Mouse (Mus musculus): ENCODE measurements around the gene Hist1h2ab. TPM values are rescaled to one million over a fixed set of nuclear protein-coding genes. Genes with fewer than 3 reads are reported as not detected.
"Not testable (repeated sequence)": the region's sequence is repeated elsewhere in the genome, so short reads cannot be mapped to it uniquely, and the experiment has no call there.

The Hist1h2ab gene
- polyA plus RNA-seq, 1 experiment from 2014 or later = 3.5 TPM

DNA sequence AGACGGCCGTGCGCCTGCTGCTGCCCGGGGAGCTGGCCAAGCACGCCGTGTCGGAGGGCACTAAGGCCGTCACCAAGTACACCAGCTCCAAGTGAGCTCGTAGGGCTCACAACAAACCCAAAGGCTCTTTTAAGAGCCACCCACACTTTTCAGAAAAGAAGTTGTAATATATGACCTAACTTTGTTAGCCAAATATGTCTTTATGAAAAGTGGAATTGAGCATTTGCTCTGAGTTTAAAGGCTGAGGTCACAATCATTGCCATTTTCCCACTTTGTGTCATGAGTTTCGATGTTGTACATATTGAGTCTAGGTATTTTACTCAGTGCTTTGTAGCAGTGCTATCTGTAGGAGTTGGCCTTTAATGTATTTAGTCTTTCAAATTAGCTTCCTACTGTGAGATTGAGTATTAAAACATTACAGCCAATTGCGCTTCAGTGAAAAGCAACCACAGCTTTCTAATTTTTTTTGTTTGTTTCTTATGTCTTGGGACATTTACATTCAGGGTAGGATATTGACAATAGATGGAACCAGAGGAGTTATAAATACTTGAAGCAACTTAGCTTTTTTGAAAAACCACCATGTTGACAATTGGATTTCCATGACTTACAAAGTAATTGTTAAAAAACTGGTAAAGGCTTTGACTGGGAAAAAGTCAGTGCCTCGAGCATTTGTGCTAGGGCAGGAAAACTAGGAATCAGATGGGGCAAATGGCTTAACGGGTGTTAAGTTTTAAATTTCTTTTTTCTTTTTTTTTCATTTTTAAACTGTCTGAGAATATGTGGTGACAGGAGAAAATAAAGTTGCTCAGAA lies 3.6 kb upstream of the Hist1h2ab start:
- peak overlapping the region; percentile 70 for H3K4me2 ChIP-seq (ENCODE audit: low read depth, low read length)
- no peaks in the 10 kb centered on the region for H3K27me3 ChIP-seq (ENCODE audit: control insufficient read depth, insufficient read depth, low read length)
- no peaks in the 10 kb centered on the region for H3K36me3 ChIP-seq (ENCODE audit: control insufficient read depth, insufficient read depth, low read length)
- H3K27ac ChIP-seq (ENCODE audit: low read depth, low read length) = peak overlapping the region; percentile 91; the same call in 1 of the 2 replicates
- 2% methylated on average over 11 of the region's 13 CpGs for WGBS
- peak overlapping the region; percentile 31 for H3K4me3 ChIP-seq (ENCODE audit: low read depth, low read length)
- peak; percentile 3; the same call in 1 of the 2 replicates for ATAC-seq (ENCODE audit: low read depth)
- H3K9me3 ChIP-seq (ENCODE audit: control insufficient read depth, low read length) = no peaks in the 10 kb centered on the region
- H3K4me1 ChIP-seq (ENCODE audit: control insufficient read depth, insufficient read depth, low read length) = peaks cover 15% of the 10 kb centered on the region
- 0 out of 2 replicates have a peak overlapping the region, but pooled peaks have one; percentile 35 for H3K9ac ChIP-seq (replicated peaks; ENCODE audit: low read depth, low read length)

DNA sequence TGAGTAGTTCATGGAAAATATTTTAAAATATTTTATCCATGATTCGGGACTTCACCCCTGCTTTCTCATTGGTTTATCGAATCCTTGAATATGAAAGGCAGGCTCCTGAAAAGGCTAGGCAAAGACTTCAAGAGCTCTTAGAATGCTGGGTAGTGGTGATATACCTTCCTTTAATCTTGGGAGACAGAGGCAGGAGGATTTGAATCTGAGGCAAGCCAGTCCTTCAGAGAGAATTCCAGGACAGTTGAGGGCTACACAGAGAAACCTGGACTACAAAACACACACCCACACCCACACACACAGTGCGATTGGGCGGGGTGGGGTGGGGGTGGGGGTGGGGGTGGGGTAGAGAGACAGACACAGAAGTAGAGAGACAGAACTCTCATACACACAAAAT lies 3.0 kb upstream of the Hist1h2ab start:
- Histone ChIP-seq H3K4me2 (ENCODE audit: low read depth, low read length) (no peak overlapping the region), H3K27ac (ENCODE audit: low read depth, low read length) (no peak overlapping the region), H3K4me3 (ENCODE audit: low read depth, low read length) (no peak overlapping the region), H3K9me3 (ENCODE audit: control insufficient read depth, low read length) (no peaks in the 10 kb centered on the region), H3K4me1 (ENCODE audit: control insufficient read depth, insufficient read depth, low read length) (peaks cover 15% of the 10 kb centered on the region), H3K9ac (replicated peaks; ENCODE audit: low read depth, low read length) (no peak overlapping the region), H3K36me3 (ENCODE audit: control insufficient read depth, insufficient read depth, low read length) (no peaks in the 10 kb centered on the region), H3K27me3 (ENCODE audit: control insufficient read depth, insufficient read depth, low read length) (no peaks in the 10 kb centered on the region)
- no peak for ATAC-seq (ENCODE audit: low read depth)
- 4% methylated on average over 4 of the region's 4 CpGs for WGBS

DNA sequence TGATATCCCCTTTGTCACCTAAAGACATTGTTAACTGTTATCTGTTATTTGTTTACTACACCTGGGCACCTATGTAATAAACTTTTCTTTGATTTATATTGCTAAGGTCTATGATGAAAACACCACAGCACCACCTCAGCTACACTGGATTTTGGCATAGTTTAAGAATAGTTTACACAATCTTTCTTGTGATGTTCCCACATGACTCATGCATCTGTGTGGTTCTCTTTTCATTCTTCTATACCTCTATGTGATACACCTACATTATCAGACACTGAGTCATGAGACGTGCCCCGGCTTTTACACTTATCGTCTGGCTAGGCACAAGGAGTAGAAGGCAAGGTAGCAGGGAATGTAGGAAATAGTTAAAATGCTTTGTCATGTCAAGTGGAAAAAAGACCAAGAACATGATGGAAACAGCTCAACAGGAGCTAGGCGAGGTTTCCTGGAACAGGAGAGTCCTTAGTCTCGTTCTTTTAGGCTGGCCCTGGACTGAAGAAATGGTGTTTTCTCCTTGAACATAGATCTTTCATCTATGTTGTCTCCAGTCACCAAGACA lies 1.3 kb upstream of the Hist1h2ab start:
- no peak overlapping the region for H3K4me3 ChIP-seq (ENCODE audit: low read depth, low read length)
- no peaks in the 10 kb centered on the region for H3K36me3 ChIP-seq (ENCODE audit: control insufficient read depth, insufficient read depth, low read length)
- no peak for ATAC-seq (ENCODE audit: low read depth)
- H3K4me2 ChIP-seq (ENCODE audit: low read depth, low read length) = no peak overlapping the region
- H3K27me3 ChIP-seq (ENCODE audit: control insufficient read depth, insufficient read depth, low read length) = no peaks in the 10 kb centered on the region
- H3K27ac ChIP-seq (ENCODE audit: low read depth, low read length) = no peak overlapping the region
- peaks cover 15% of the 10 kb centered on the region for H3K4me1 ChIP-seq (ENCODE audit: control insufficient read depth, insufficient read depth, low read length)
- no peak overlapping the region for H3K9ac ChIP-seq (replicated peaks; ENCODE audit: low read depth, low read length)
- WGBS = 93% methylated on average over 5 of the region's 5 CpGs
- no peaks in the 10 kb centered on the region for H3K9me3 ChIP-seq (ENCODE audit: control insufficient read depth, low read length)

DNA sequence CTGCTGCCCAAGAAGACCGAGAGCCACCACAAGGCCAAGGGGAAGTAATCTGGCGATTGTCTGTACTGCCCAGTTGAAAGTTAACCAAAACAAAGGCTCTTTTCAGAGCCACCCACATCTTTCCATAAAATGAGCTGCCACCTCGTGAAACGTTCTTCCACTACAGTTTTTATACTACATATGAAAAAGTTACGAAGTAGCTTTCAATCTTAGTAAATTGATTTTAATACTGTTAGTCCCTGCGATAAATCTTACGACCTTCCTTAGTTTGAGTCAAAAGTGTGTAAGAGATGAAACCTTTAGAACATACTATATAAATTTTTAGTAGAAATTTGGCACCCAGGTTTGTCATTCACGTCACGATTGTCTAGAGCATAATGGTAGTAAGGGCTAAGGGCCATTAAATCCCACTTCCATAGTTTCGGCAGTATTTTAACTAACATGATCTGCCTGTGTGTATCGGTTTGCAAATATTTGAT lies 591 bp downstream of the Hist1h2ab start:
- Histone ChIP-seq H3K36me3 (ENCODE audit: control insufficient read depth, insufficient read depth, low read length) (no peaks in the 10 kb centered on the region), H3K9me3 (ENCODE audit: control insufficient read depth, low read length) (no peaks in the 10 kb centered on the region), H3K4me2 (ENCODE audit: low read depth, low read length) (peak overlapping the region; percentile 56), H3K27me3 (ENCODE audit: control insufficient read depth, insufficient read depth, low read length) (no peaks in the 10 kb centered on the region), H3K9ac (replicated peaks; ENCODE audit: low read depth, low read length) (no peak overlapping the region), H3K4me1 (ENCODE audit: control insufficient read depth, insufficient read depth, low read length) (peaks cover 13% of the 10 kb centered on the region), H3K4me3 (ENCODE audit: low read depth, low read length) (peak overlapping the region; percentile 35), H3K27ac (ENCODE audit: low read depth, low read length) (peak overlapping the region; percentile 86; the same call in 1 of the 2 replicates)
- 2% methylated on average over 11 of the region's 11 CpGs for WGBS
- no peak; the same call in 1 of the 2 replicates for ATAC-seq (ENCODE audit: low read depth)

DNA sequence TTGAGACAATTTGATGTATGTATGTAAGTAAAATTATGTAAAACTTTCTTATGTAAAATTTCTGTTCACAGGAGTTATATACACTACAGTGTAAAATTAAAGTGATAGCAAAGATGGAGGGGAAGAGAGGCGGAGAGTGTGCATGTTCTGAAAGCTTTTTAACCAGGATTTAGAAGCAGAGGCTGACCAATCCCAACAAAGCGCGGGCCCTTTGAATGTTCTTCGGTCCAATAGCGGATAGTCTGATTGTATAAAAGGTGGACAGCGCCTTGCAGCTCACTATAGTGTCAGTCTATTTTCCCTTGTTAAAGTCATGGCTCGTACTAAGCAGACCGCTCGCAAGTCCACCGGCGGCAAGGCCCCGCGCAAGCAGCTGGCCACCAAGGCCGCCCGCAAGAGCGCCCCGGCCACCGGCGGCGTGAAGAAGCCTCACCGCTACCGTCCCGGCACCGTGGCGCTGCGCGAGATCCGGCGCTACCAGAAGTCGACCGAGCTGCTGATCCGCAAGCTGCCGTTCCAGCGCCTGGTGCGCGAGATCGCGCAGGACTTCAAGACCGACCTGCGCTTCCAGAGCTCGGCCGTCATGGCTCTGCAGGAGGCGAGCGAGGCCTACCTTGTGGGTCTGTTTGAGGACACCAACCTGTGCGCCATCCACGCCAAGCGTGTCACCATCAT lies 1.3 kb downstream of the Hist1h2ab start, which contains the start of gene Hist1h3b:
Hist1h3b (plus strand) TSS at position 201 of the 675 bp plus-strand sequence.
- H3K27ac ChIP-seq (ENCODE audit: low read depth, low read length) = peak within 1 kb of the TSS; percentile 86
- WGBS = under 1% methylated on average over 16 of the region's 47 CpGs
- not testable (repeated sequence) for H3K27me3 ChIP-seq (ENCODE audit: control insufficient read depth, insufficient read depth, low read length); H3K9me3 ChIP-seq (ENCODE audit: control insufficient read depth, low read length); H3K36me3 ChIP-seq (ENCODE audit: control insufficient read depth, insufficient read depth, low read length)
- peak; percentile 74 for ATAC-seq (ENCODE audit: low read depth)
- peak within 1 kb of the TSS; percentile 35 for H3K4me3 ChIP-seq (ENCODE audit: low read depth, low read length)
- peak within 1 kb of the TSS; percentile 56 for H3K4me2 ChIP-seq (ENCODE audit: low read depth, low read length)
- 0 out of 2 replicates have a peak within 1 kb of the TSS, but pooled peaks have one; percentile 37 for H3K9ac ChIP-seq (replicated peaks; ENCODE audit: low read depth, low read length)
- peaks cover 11% of the 10 kb centered on the region for H3K4me1 ChIP-seq (ENCODE audit: control insufficient read depth, insufficient read depth, low read length)

DNA sequence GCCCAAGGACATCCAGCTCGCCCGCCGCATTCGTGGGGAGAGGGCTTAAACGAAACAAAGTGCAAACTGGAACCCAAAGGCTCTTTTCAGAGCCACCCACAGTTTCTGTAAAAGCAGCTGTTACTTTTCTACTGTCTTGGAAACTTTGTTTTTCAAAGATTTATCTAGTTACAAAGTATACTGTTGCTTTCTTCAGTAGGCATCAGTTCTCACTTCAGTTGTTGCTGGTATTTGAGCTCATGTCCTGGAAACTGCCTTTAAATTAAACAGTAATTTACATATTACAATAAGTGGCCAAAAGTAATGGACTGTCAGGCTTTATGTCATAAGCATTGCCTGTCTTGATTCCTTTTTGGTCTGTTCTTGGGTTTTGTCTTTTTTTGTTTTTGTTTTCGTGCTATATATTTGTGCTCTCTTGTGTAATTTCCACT lies 1.8 kb downstream of the Hist1h2ab start:
- no peak overlapping the region for H3K9ac ChIP-seq (replicated peaks; ENCODE audit: low read depth, low read length)
- no peak overlapping the region for H3K27ac ChIP-seq (ENCODE audit: low read depth, low read length)
- WGBS = 6% methylated on average over 6 of the region's 6 CpGs
- no peaks in the 10 kb centered on the region for H3K36me3 ChIP-seq (ENCODE audit: control insufficient read depth, insufficient read depth, low read length)
- ATAC-seq (ENCODE audit: low read depth) = no peak
- H3K4me3 ChIP-seq (ENCODE audit: low read depth, low read length) = no peak overlapping the region
- H3K4me2 ChIP-seq (ENCODE audit: low read depth, low read length) = peak overlapping the region; percentile 29; the same call in 1 of the 2 replicates
- no peaks in the 10 kb centered on the region for H3K9me3 ChIP-seq (ENCODE audit: control insufficient read depth, low read length)
- H3K4me1 ChIP-seq (ENCODE audit: control insufficient read depth, insufficient read depth, low read length) = peaks cover 8% of the 10 kb centered on the region; the same call in 1 of the 2 replicates
- no peaks in the 10 kb centered on the region for H3K27me3 ChIP-seq (ENCODE audit: control insufficient read depth, insufficient read depth, low read length)

DNA sequence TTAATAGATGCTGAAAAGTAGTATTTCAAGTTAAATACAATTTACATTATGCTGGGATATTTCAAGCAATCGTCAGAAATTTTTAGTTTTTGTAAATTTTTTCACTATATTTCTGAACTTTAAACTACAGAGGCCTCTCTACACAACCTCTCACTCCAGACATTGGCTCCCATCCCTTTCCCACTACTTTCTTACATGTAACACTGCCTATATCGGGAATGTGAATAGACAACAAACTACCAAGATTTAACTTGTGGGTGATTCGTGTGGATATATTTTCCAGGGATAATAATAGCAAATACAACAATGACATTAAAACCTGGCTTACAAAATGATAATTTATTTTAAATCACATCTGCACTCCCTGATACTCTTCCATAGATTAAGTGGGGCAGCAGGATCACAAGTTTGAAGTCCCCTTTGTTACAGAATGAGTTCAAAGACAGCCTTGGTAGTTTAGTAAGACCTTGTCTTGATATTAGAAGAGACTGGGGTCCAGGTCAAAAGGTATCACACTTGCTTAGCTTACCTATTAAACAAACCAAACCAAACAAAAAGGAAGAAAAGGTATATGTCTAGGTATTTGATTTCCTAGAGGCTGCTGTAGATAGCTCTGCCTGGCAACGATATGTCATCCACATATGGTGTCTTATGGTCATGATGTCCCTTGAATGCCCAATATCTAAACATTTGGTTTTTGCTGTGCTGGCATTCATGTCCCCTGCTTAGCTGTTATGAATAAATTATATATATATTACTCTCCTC lies 2.6 kb downstream of the Hist1h2ab start:
- H3K9me3 ChIP-seq (ENCODE audit: control insufficient read depth, low read length) = no peaks in the 10 kb centered on the region
- H3K4me2 ChIP-seq (ENCODE audit: low read depth, low read length) = no peak overlapping the region
- WGBS = 58% methylated on average over 4 of the region's 4 CpGs
- H3K4me3 ChIP-seq (ENCODE audit: low read depth, low read length) = no peak overlapping the region
- peaks cover 4% of the 10 kb centered on the region; the same call in 1 of the 2 replicates for H3K4me1 ChIP-seq (ENCODE audit: control insufficient read depth, insufficient read depth, low read length)
- no peaks in the 10 kb centered on the region for H3K27me3 ChIP-seq (ENCODE audit: control insufficient read depth, insufficient read depth, low read length)
- no peak overlapping the region for H3K9ac ChIP-seq (replicated peaks; ENCODE audit: low read depth, low read length)
- H3K27ac ChIP-seq (ENCODE audit: low read depth, low read length) = no peak overlapping the region
- no peaks in the 10 kb centered on the region for H3K36me3 ChIP-seq (ENCODE audit: control insufficient read depth, insufficient read depth, low read length)
- no peak for ATAC-seq (ENCODE audit: low read depth)

DNA sequence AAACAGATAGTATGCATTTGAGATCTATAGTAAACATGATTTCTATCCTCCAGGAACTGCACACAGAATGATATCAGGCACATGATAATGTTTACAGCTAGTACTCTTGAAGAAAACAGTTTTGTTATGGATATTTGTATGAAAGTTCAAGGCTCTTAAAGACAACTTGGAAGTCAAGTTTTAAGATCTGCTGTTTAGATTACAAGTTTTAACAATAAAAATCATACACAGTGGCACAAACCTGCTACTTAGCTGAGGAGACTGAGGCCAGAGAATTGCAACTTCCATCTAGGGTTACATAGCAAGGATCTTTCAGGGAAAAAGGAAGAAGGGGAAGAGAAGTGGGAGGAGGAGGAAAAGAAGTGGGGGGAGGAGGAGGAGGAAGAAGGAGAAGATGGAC lies 4.1 kb downstream of the Hist1h2ab start:
- no peak overlapping the region for H3K4me3 ChIP-seq (ENCODE audit: low read depth, low read length)
- H3K27me3 ChIP-seq (ENCODE audit: control insufficient read depth, insufficient read depth, low read length) = no peaks in the 10 kb centered on the region
- no peak overlapping the region for H3K4me2 ChIP-seq (ENCODE audit: low read depth, low read length)
- peaks cover 4% of the 10 kb centered on the region; the same call in 1 of the 2 replicates for H3K4me1 ChIP-seq (ENCODE audit: control insufficient read depth, insufficient read depth, low read length)
- ATAC-seq (ENCODE audit: low read depth) = no peak
- H3K9ac ChIP-seq (replicated peaks; ENCODE audit: low read depth, low read length) = no peak overlapping the region
- no peak overlapping the region for H3K27ac ChIP-seq (ENCODE audit: low read depth, low read length)
- no peaks in the 10 kb centered on the region for H3K36me3 ChIP-seq (ENCODE audit: control insufficient read depth, insufficient read depth, low read length)
- no peaks in the 10 kb centered on the region for H3K9me3 ChIP-seq (ENCODE audit: control insufficient read depth, low read length)
